In the genomic region with DNA sequence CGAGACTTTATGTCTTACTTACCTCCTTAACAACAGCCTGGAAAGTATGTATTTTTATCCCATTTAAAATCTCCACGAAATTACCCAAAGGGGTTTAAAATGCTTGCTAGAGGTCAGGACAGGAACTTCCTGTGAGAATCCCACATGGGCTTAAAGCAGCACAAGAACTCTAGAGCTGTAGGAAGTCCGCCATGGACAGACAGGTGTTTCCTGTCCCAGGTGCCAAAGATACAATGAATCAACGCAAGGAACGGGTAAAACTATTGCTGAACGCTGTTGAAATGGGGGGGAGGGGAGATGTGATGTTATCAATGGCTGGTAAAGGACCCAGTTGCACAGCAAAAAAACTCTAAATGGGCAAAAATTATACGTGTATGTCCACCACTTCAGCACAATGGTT, we compare ENCODE assay signal across 24 mouse cellular contexts. TPM values are rescaled to one million over a fixed set of nuclear protein-coding genes. Genes with fewer than 3 reads are reported as not detected.
A peak's percentile ranks its signal among the peaks of the same experiment; 100 is the strongest.
DNase-seq lines count a peak whose midpoint lies in the region; ATAC-seq lines count a peak whose summit lies in the region.
"Had no signal": no experiment of that assay in that cellular context is flagged by ENCODE, and none has a peak within 500 bp of the region (broad histone marks: within the 10 kb centered on the region; RNA-seq: fewer than 3 reads in every experiment).

No protein-coding gene starts in this region.

- peak; percentile 29 for DNase-seq in limb, embryonic 11.5 days (ENCODE audit: low spot score)
- no peak for DNase-seq in limb, embryonic 10.5 days (ENCODE audit: low spot score)
- DNase-seq in thymus, postnatal 0 days (ENCODE audit: low spot score): peak; percentile 53
- no peak for DNase-seq in thymus, postnatal 4 days
- peak; percentile 37 for DNase-seq in thymus, postnatal 14 days
- DNase-seq in urinary bladder, postnatal 25 days (ENCODE audit: low spot score): no peak
- DNase-seq in layer of hippocampus, adult 18-20 months (ENCODE audit: low spot score in 2 of 2): no peak
- DNase-seq: adrenal gland, postnatal 10 days; cerebellum, adult 11 months; cerebellum, adult 8-10 months; cerebellum, postnatal 14 days; embryo, embryonic 11 days; gastrocnemius, postnatal 14 days; heart, adult 2 months; heart, postnatal 14 days had no signal

- H3K4me2 ChIP-seq in limb, embryonic 11.5 days (ENCODE audit: low read depth, severe bottlenecking): no peak overlapping the region
- H3K4me2 ChIP-seq: embryonic facial prominence, embryonic 15.5 days; forebrain, embryonic 15.5 days; heart, embryonic 11.5 days; heart, embryonic 15.5 days; hindbrain, embryonic 14.5 days had no signal

- 19% methylated on average over 7 of the region's 7 CpGs for WGBS in limb, embryonic 11.5 days
- WGBS in limb, embryonic 10.5 days: 42% methylated on average over 7 of the region's 7 CpGs

- H3K9me3 ChIP-seq in limb, embryonic 11.5 days (ENCODE audit: control insufficient read depth, low read length): no peaks in the 10 kb centered on the region
- no peaks in the 10 kb centered on the region for H3K9me3 ChIP-seq in limb, embryonic 10.5 days (replicated peaks)
- H3K9me3 ChIP-seq: embryonic facial prominence, embryonic 15.5 days; forebrain, embryonic 15.5 days; heart, embryonic 15.5 days had no signal

- H3K9ac ChIP-seq in limb, embryonic 11.5 days (ENCODE audit: low read length): no peak overlapping the region
- H3K9ac ChIP-seq: embryonic facial prominence, embryonic 15.5 days; forebrain, embryonic 15.5 days; heart, embryonic 15.5 days; hindbrain, embryonic 14.5 days had no signal

- no peak overlapping the region for H3K4me3 ChIP-seq in limb, embryonic 11.5 days (ENCODE audit: low read depth, low read length)
- H3K4me3 ChIP-seq in limb, embryonic 10.5 days: no peak overlapping the region
- H3K4me3 ChIP-seq: embryonic facial prominence, embryonic 15.5 days; forebrain, embryonic 15.5 days; heart, adult 2 months; heart, embryonic 15.5 days had no signal

- H3K4me1 ChIP-seq in limb, embryonic 11.5 days (ENCODE audit: control insufficient read depth, insufficient read depth, low read length): peaks cover 12% of the 10 kb centered on the region
- H3K4me1 ChIP-seq in limb, embryonic 10.5 days: peaks cover 33% of the 10 kb centered on the region
- H3K4me1 ChIP-seq: forebrain, embryonic 15.5 days had no signal

- no peak for ATAC-seq in limb, embryonic 11.5 days (ENCODE audit: insufficient number of reproducible peaks, low FRiP score, low TSS enrichment, low read depth)
- ATAC-seq: forebrain, embryonic 15.5 days had no signal

- H3K27me3 ChIP-seq in limb, embryonic 11.5 days (ENCODE audit: control insufficient read depth, insufficient read depth, low read length): no peaks in the 10 kb centered on the region
- H3K27me3 ChIP-seq in limb, embryonic 10.5 days (ENCODE audit: low read depth, poor library complexity, severe bottlenecking): peaks cover 19% of the 10 kb centered on the region
- H3K27me3 ChIP-seq: forebrain, embryonic 15.5 days; heart, embryonic 15.5 days had no signal

- H3K36me3 ChIP-seq in limb, embryonic 11.5 days (ENCODE audit: control insufficient read depth, insufficient read depth, low read length): no peaks in the 10 kb centered on the region
- no peaks in the 10 kb centered on the region for H3K36me3 ChIP-seq in limb, embryonic 10.5 days
- H3K36me3 ChIP-seq: embryonic facial prominence, embryonic 15.5 days; forebrain, embryonic 15.5 days; heart, embryonic 15.5 days had no signal

- H3K27ac ChIP-seq in limb, embryonic 11.5 days (replicated peaks; ENCODE audit: low read depth, low read length): no peak overlapping the region
- no peak overlapping the region for H3K27ac ChIP-seq in limb, embryonic 10.5 days
- H3K27ac ChIP-seq: forebrain, embryonic 15.5 days; heart, adult 2 months; heart, embryonic 15.5 days; hindbrain, embryonic 14.5 days had no signal

RNA-seq across cellular contexts. Expression of gene Rasa3, which starts 6.7 kb away (rescaled TPM):
- polyA plus RNA-seq in limb, embryonic 11.5 days (2014; fragmentation: Nextera tagmentation; extraction: Ambion mirVana): 16.6 and 19.8 TPM in 2 replicates
- polyA plus RNA-seq in limb, embryonic 10.5 days (2016; fragmentation: Nextera tagmentation; extraction: Ambion mirVana): 17.0 and 18.1 TPM in 2 replicates
- 24.2 TPM in 2 replicates for polyA plus RNA-seq in thymus, postnatal 0 days (2015; fragmentation: Nextera tagmentation; extraction: Ambion mirVana)
- 10 to 100 TPM; 65.7 to 67.1 TPM for total RNA-seq in layer of hippocampus, adult 18-20 months (2021)

RNA-seq across cellular contexts. Expression of gene Cfap97d2, which starts 21.6 kb away (rescaled TPM):
- polyA plus RNA-seq in limb, embryonic 11.5 days (2014; fragmentation: Nextera tagmentation; extraction: Ambion mirVana): 0.14 TPM in 1 of 2 replicates, not detected in the other
- not detected in 2 replicates for polyA plus RNA-seq in limb, embryonic 10.5 days (2016; fragmentation: Nextera tagmentation; extraction: Ambion mirVana)
- polyA plus RNA-seq in thymus, postnatal 0 days (2015; fragmentation: Nextera tagmentation; extraction: Ambion mirVana): 0.08 TPM in 1 of 2 replicates, not detected in the other
- total RNA-seq in layer of hippocampus, adult 18-20 months (2021): 1 to 10 TPM; 1.9 to 3.4 TPM
- total RNA-seq: common myeloid progenitor, adult 5-6 weeks; gastrocnemius, adult 18-20 months; gastrocnemius, postnatal 14 days; heart, postnatal 14 days; hematopoietic stem cell, adult 5-6 weeks; MEL had no signal
- polyA plus RNA-seq: heart, embryonic 11.5 days; heart, embryonic 15.5 days had no signal

Comparison
In these comparisons a context has a peak if more than half of its experiments do, and no peak if none do; other contexts are left out.
1. DNase-seq: peak in limb, embryonic 11.5 days (single experiment), thymus, postnatal 0 days (single experiment) and thymus, postnatal 14 days (single experiment); none in limb, embryonic 10.5 days (single experiment), thymus, postnatal 4 days (single experiment), urinary bladder, postnatal 25 days (single experiment) and layer of hippocampus, adult 18-20 months (0 of 2).